Mouse (Mus musculus) myocyte (in vitro differentiated cells): ENCODE results near the gene Prcc. TPM values are rescaled to one million over a fixed set of nuclear protein-coding genes. Genes with fewer than 3 reads are reported as not detected.
A peak's percentile ranks its signal among the peaks of the same experiment; 100 is the strongest.

Experiments
- H3K27me3 ChIP-seq: one replicate; pipeline ENCODE4 v1.6.1; 2011; ENCODE audit not compliant: control insufficient read depth, insufficient read depth, insufficient read length
- H3K36me3 ChIP-seq: one replicate; pipeline ENCODE4 v1.6.1; 2011; ENCODE audit not compliant: control insufficient read depth, insufficient read depth
- H3K4me2 ChIP-seq: one replicate; pipeline ENCODE4 v1.6.1; 2011; ENCODE audit warnings: low read depth, control low read depth
- H3K4me3 ChIP-seq: one replicate; pipeline ENCODE4 v1.5.1; 2011; ENCODE audit warnings: mild to moderate bottlenecking, control low read depth, moderate library complexity
- H3K79me2 ChIP-seq: one replicate; pipeline ENCODE4 v1.6.1; 2011; ENCODE audit not compliant: control insufficient read depth, insufficient read depth
- H3ac ChIP-seq: one replicate; pipeline ENCODE4 v1.6.1; 2011; ENCODE audit not compliant: control insufficient read depth, insufficient read length
- CEBPB ChIP-seq: IDR thresholded peaks from 2 replicates; pipeline ENCODE4 v1.6.1; 2011; ENCODE audit warnings: mild to moderate bottlenecking, moderate library complexity; ENCODE audit not compliant: poor library complexity, insufficient read depth, severe bottlenecking
- E2F4 ChIP-seq: IDR thresholded peaks from one replicate; pipeline ENCODE4 v1.6.1; 2011; ENCODE audit warnings: mild to moderate bottlenecking, control low read depth, moderate library complexity; ENCODE audit not compliant: insufficient read depth
- MAX ChIP-seq: IDR thresholded peaks from one replicate; pipeline ENCODE4 v1.6.1; 2011; ENCODE audit warnings: low read depth, mild to moderate bottlenecking, control low read depth
- MYOD1 ChIP-seq, 3 experiments: IDR thresholded peaks; one replicate each; pipeline ENCODE4 v1.6.1; 2011; ENCODE audit warnings: control low read depth in 2 of 3, low read depth in 2 of 3, mild to moderate bottlenecking in 2 of 3, moderate library complexity in 1 of 3; ENCODE audit not compliant: insufficient read length in 2 of 3, control insufficient read depth in 1 of 3
- MYOG ChIP-seq, 3 experiments: IDR thresholded peaks; one replicate each; pipeline ENCODE4 v1.6.1; 2011; ENCODE audit warnings: control low read depth in 2 of 3, low read depth in 2 of 3, mild to moderate bottlenecking in 2 of 3; ENCODE audit not compliant: insufficient read length in 2 of 3, control insufficient read depth in 1 of 3, insufficient read depth in 1 of 3
- POLR2A ChIP-seq: IDR thresholded peaks from one replicate; pipeline ENCODE4 v1.6.1; 2011; ENCODE audit warnings: low read depth, mild to moderate bottlenecking, control low read depth, moderate library complexity; ENCODE audit not compliant: insufficient read length
- POLR2AphosphoS2 ChIP-seq: IDR thresholded peaks from one replicate; pipeline ENCODE4 v1.6.1; 2011; ENCODE audit warnings: low read depth, control low read depth; ENCODE audit not compliant: insufficient read length
- REST ChIP-seq: IDR thresholded peaks from one replicate; pipeline ENCODE4 v1.6.1; 2011; ENCODE audit warnings: mild to moderate bottlenecking, control low read depth, moderate library complexity; ENCODE audit not compliant: insufficient read depth, insufficient read length
- SRF ChIP-seq: IDR thresholded peaks from one replicate; pipeline ENCODE4 v1.6.1; 2011; ENCODE audit warnings: low read depth; ENCODE audit not compliant: control insufficient read depth, insufficient read length
- TCF12 ChIP-seq: IDR thresholded peaks from one replicate; pipeline ENCODE4 v1.6.1; 2011; ENCODE audit warnings: mild to moderate bottlenecking, control low read depth; ENCODE audit not compliant: poor library complexity, insufficient read depth, severe bottlenecking
- TCF3 ChIP-seq: IDR thresholded peaks from one replicate; pipeline ENCODE4 v1.6.1; 2011; ENCODE audit warnings: low read depth, control low read depth; ENCODE audit not compliant: insufficient read length
- USF1 ChIP-seq: IDR thresholded peaks from one replicate; pipeline ENCODE4 v1.6.1; 2011; ENCODE audit warnings: low read depth, mild to moderate bottlenecking, control low read depth, moderate library complexity
- polyA plus RNA-seq: library from polyadenylated mRNA; unstranded; fragments of >200 nt; fragmentation: generic; extraction: Trizol; gene quantifications from one replicate; pipeline ENCODE4 v1.2.1, GENCODE M21; 2012; ENCODE audit warnings: missing spikeins

Prcc gene
- polyA plus RNA-seq, 1 experiment, result 46.3 TPM

- Histone ChIP-seq H3K27me3 (no peaks in the 10 kb centered on the region), H3K4me2 (peak overlapping the region; percentile 73), H3K36me3 (no peaks in the 10 kb centered on the region), H3K4me3 (peak overlapping the region; percentile 95), H3ac (no peak overlapping the region), H3K79me2 (peaks cover 34% of the 10 kb centered on the region)
- TF ChIP-seq MAX (no peak), E2F4 (no peak), CEBPB (no peak), POLR2AphosphoS2 (no peak), TCF12 (no peak), SRF (no peak), MYOG (IDR thresholded peaks at IDR 0.05; ENCODE audit: control insufficient read depth in 1 of 3, insufficient read depth in 1 of 3, insufficient read length in 2 of 3, low read depth in 2 of 3) (no peak), POLR2A (no peak)
Measured at GRCm38 (mm10) chr3:87886416-87886815, 1.0 kb upstream of the Prcc start.

GRCm38 (mm10) chr3:87886004-87886365 is 577 bp upstream of the Prcc start:
- H3K36me3 ChIP-seq, result no peaks in the 10 kb centered on the region
- peak overlapping the region; percentile 95 for H3K4me3 ChIP-seq
- H3K27me3 ChIP-seq, result no peaks in the 10 kb centered on the region
- H3K79me2 ChIP-seq, result peaks cover 39% of the 10 kb centered on the region
- TF ChIP-seq SRF (no peak), REST (no peak), CEBPB (no peak), MAX (no peak), E2F4 (no peak), USF1 (no peak), MYOD1 (IDR thresholded peaks at IDR 0.05; ENCODE audit: control insufficient read depth in 1 of 3, insufficient read length in 2 of 3, low read depth in 2 of 3) (no peak), TCF3 (no peak), MYOG (IDR thresholded peaks at IDR 0.05; ENCODE audit: control insufficient read depth in 1 of 3, insufficient read depth in 1 of 3, insufficient read length in 2 of 3, low read depth in 2 of 3) (no peak), TCF12 (no peak), POLR2AphosphoS2 (no peak)
- peak overlapping the region; percentile 73 for H3K4me2 ChIP-seq
- no peak overlapping the region for H3ac ChIP-seq

- Histone ChIP-seq H3K4me2 (peak overlapping the region; percentile 89), H3ac (peak overlapping the region; percentile 39), H3K4me3 (peak overlapping the region; percentile 95), H3K36me3 (peaks cover 11% of the 10 kb centered on the region), H3K79me2 (peaks cover 51% of the 10 kb centered on the region), H3K27me3 (no peaks in the 10 kb centered on the region)
- TF ChIP-seq TCF3, result no peak
- no peak for TF ChIP-seq POLR2A
- no peak for TF ChIP-seq CEBPB
- TF ChIP-seq MAX, result no peak
- TF ChIP-seq SRF, result no peak
- no peak for TF ChIP-seq MYOD1 (IDR thresholded peaks at IDR 0.05; ENCODE audit: control insufficient read depth in 1 of 3, insufficient read length in 2 of 3, low read depth in 2 of 3)
- TF ChIP-seq REST, result no peak
- no peak for TF ChIP-seq E2F4
- TF ChIP-seq USF1, result no peak
- no peak for TF ChIP-seq MYOG (IDR thresholded peaks at IDR 0.05; ENCODE audit: control insufficient read depth in 1 of 3, insufficient read depth in 1 of 3, insufficient read length in 2 of 3, low read depth in 2 of 3)
- TF ChIP-seq TCF12, result no peak
- no peak for TF ChIP-seq POLR2AphosphoS2
Measured at GRCm38 (mm10) chr3:87884708-87885251, 628 bp downstream of the Prcc start.

- TF ChIP-seq POLR2A (no peak), POLR2AphosphoS2 (no peak), SRF (no peak), USF1 (no peak), MYOD1 (IDR thresholded peaks at IDR 0.05; ENCODE audit: control insufficient read depth in 1 of 3, insufficient read length in 2 of 3, low read depth in 2 of 3) (no peak), REST (no peak), TCF12 (no peak), MYOG (IDR thresholded peaks at IDR 0.05; ENCODE audit: control insufficient read depth in 1 of 3, insufficient read depth in 1 of 3, insufficient read length in 2 of 3, low read depth in 2 of 3) (no peak), CEBPB (no peak), TCF3 (no peak), MAX (no peak), E2F4 (no peak)
- peaks cover 53% of the 10 kb centered on the region for H3K79me2 ChIP-seq
Measured at GRCm38 (mm10) chr3:87884291-87884690, 1.1 kb downstream of the Prcc start.

More at GRCm38 (mm10) chr3:87884291-87884690, 1.1 kb downstream of the Prcc start:
- Histone ChIP-seq H3K36me3 (peaks cover 12% of the 10 kb centered on the region), H3ac (peak overlapping the region; percentile 39), H3K4me2 (peak overlapping the region; percentile 89), H3K27me3 (no peaks in the 10 kb centered on the region), H3K4me3 (peak overlapping the region; percentile 95)
